Mouse (Mus musculus): ENCODE measurements around the gene Dnah8. TPM values are rescaled to one million over a fixed set of nuclear protein-coding genes. Genes with fewer than 3 reads are reported as not detected.
"Not testable (repeated sequence)": the region's sequence is repeated elsewhere in the genome, so short reads cannot be mapped to it uniquely, and the experiment has no call there.

Gene Dnah8
- not detected in 2 replicates for polyA plus RNA-seq (2012; ENCODE audit: insufficient read depth, insufficient read length, low replicate concordance, missing spikeins)

DNA sequence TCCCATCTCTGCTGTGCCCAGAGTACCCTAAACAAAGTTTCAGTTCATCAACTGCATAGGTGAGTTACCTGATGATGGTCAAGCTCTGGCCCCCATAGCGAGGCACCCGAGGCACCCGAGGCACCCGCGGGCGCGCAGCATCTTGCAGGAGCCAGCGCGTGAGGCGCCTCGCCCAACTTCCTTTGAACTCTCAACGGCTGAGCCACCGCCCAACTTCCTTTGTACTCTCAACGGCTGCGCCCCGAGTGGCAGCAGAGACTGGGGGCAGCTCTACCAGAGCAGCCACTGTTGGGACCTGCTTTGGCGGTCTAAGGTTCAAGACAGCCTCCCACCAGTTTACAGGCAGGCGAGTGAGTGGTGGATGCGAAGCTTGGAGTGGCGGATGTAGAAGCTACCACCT is at the start of gene Dnah8:
Gene Dnah8, plus strand, starts transcription at position 223 of the 400 bp plus-strand sequence.
- not testable (repeated sequence) for H3K4me3 ChIP-seq (ENCODE audit: insufficient read depth, low read depth, low read length); H3K4me1 ChIP-seq (ENCODE audit: control insufficient read depth, insufficient read depth, low read length); H3K27ac ChIP-seq (ENCODE audit: insufficient read depth, low read depth, low read length)
- no CpG with 5 or more reads among the region's 20 CpGs for WGBS

DNA sequence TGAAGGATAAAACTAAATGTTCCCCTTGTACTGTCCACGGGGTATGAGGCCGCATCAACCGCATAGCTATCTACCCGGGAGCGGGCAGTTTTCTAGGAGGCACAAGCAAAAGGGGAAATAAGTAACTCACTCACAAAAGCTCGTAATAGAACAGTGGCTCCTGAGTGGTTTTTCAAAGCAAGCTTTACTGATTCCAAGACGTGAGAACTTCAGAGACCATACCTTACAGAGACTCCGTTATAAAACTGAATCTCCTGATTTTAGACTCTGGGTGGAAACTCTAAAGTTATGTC is 49.4 kb upstream of the Dnah8 start:
- H3K4me1 ChIP-seq (ENCODE audit: control insufficient read depth, insufficient read depth, low read length), result peaks cover 5% of the 10 kb centered on the region
- H3K4me3 ChIP-seq (ENCODE audit: insufficient read depth, low read depth, low read length), result no peak overlapping the region
- WGBS, result 62% methylated on average over 8 of the region's 8 CpGs
- H3K27ac ChIP-seq (ENCODE audit: insufficient read depth, low read depth, low read length), result no peak overlapping the region
- no peak for TF ChIP-seq POLR2A (IDR thresholded peaks at IDR 0.05; ENCODE audit: insufficient read depth, low read depth, low read length)
- no peak for TF ChIP-seq CTCF (IDR thresholded peaks at IDR 0.05; ENCODE audit: insufficient read depth, low read depth, low read length)

DNA sequence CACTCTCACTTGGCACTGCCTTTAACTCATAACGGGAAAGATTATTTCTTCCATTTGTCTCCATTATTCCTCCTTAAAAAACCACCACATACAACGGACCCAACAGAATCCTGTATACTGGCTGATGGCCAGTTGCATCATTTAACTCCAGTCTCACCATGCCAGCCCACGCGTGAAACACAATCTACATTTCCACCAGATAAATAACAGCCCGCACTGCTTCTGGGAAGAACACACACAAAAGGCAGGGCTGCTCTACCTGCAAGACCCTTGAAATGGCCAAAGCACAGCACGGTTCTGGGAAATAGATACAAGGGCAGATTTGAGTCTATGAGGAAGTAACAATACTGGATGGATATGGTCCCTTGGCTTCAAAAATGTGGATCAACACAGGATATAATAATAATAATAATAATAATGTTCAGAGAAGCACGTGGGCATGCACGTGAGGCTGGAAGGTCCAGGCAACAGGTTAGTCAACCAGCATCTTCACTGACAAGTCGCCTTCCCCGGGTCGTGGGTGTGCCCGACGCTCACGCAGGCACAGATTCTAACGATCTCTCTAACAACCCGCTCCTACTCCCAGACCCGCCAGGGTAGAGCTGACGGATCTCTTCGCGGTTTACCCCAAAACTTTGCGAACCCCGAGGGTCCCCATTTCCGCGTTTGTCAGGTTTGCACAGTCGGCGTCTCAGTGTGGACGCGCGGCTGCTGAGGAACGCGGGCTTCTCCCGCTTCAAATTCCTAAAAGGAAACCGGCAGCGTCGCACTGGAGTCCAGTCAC is 48.8 kb upstream of the Dnah8 start:
- 1% methylated on average over 35 of the region's 35 CpGs for WGBS
- TF ChIP-seq POLR2A (IDR thresholded peaks at IDR 0.05; ENCODE audit: insufficient read depth, low read depth, low read length) (no peak), CTCF (IDR thresholded peaks at IDR 0.05; ENCODE audit: insufficient read depth, low read depth, low read length) (no peak)
- H3K27ac ChIP-seq (ENCODE audit: insufficient read depth, low read depth, low read length), result 0 out of 2 replicates have a peak overlapping the region, but pooled peaks have one; percentile 33
- peak overlapping the region; percentile 88 for H3K4me3 ChIP-seq (ENCODE audit: insufficient read depth, low read depth, low read length)
- H3K4me1 ChIP-seq (ENCODE audit: control insufficient read depth, insufficient read depth, low read length), result peaks cover 5% of the 10 kb centered on the region

DNA sequence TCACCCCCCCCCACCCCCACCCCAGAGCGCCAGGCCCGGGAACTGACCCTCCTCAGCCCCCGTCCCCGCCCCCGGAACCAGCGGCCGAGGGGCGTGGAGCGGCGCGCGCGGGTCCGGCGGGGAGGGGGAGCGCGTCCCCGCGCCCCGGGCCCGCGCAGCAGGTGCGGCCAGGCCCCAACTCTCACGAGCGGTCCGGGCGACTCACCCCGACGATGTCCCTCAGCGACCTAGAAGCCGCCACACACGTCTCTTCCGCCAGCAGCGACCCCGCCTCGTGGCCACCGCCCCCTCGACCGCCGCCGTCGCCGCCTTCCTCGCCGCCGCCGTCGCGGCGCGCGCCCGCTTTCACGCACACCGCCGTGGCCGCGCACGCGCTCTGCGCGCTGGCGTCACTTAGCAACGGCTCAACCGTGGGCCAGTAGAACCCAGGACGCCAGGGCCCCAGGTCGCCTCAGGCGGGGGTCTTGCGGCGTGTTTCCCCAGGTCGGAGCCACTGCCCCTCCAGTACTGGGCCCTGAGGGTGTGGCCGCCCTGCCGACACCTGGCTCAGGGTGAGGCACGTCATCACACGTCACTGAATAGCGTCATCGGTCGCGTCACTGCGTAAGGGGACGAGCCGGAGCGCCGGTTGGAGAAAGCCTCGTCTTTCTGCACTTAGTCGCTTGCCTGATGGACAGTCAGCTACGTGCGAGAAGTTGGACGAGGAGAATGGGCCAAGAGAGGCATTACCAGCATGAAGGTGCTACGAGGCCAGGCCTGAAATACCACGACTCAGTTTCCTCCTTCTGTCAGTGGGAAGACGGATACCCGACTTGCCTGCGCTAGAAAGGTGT is 48.0 kb upstream of the Dnah8 start, which contains the start of gene Btbd9:
Gene Btbd9, minus strand, starts transcription at position 548 of the 833 bp plus-strand sequence.
- H3K4me3 ChIP-seq (ENCODE audit: insufficient read depth, low read depth, low read length), result peak within 1 kb of the TSS; percentile 88
- H3K27ac ChIP-seq (ENCODE audit: insufficient read depth, low read depth, low read length), result peak within 1 kb of the TSS; percentile 99
- WGBS, result under 1% methylated on average over 82 of the region's 94 CpGs
- TF ChIP-seq CTCF (IDR thresholded peaks at IDR 0.05; ENCODE audit: insufficient read depth, low read depth, low read length) (no peak), POLR2A (IDR thresholded peaks at IDR 0.05; ENCODE audit: insufficient read depth, low read depth, low read length) (peak; percentile 72)
- H3K4me1 ChIP-seq (ENCODE audit: control insufficient read depth, insufficient read depth, low read length), result peaks cover 5% of the 10 kb centered on the region

DNA sequence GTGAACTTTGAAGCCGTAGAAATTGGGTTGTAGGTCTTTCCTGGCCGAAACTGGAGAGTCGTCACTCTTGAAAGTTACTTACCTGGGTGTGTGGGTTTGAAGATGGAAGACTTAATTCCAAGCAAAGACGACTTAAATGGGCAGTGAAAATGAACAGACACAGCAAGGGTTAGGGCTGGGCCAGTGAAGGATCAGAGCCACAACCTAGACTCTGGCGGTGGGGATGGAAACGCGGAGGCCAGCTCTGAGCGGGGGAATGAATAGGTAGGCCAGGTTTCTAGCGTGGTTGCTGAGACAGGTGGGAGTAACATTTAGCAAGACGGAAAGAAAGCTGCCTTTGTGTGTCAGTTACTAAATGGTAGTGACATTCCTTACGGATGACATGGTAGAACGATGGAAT is 47.2 kb upstream of the Dnah8 start:
- H3K27ac ChIP-seq (ENCODE audit: insufficient read depth, low read depth, low read length), result no peak overlapping the region
- peaks cover 5% of the 10 kb centered on the region for H3K4me1 ChIP-seq (ENCODE audit: control insufficient read depth, insufficient read depth, low read length)
- TF ChIP-seq POLR2A (IDR thresholded peaks at IDR 0.05; ENCODE audit: insufficient read depth, low read depth, low read length) (no peak), CTCF (IDR thresholded peaks at IDR 0.05; ENCODE audit: insufficient read depth, low read depth, low read length) (no peak)
- peak overlapping the region; percentile 88 for H3K4me3 ChIP-seq (ENCODE audit: insufficient read depth, low read depth, low read length)
- WGBS, result 62% methylated on average over 12 of the region's 12 CpGs

DNA sequence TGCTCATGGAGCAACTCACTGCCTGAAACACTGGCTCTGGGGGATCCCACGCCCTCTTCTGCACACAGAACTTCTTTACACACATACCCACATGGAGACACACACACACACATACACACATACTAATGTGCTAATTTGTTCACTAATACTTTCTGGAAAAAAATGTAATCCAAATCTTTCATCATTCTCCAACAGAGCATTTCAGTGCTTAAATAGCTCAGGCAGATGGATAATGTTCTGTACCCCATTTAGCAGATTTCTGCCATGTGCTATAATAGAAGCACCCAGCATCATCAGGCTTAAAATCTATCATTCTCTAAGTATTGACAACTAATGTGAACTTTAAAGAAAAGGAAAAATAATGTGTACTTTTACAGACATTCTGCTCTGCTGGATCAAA is 43.4 kb upstream of the Dnah8 start:
- H3K27ac ChIP-seq (ENCODE audit: insufficient read depth, low read depth, low read length), result no peak overlapping the region
- 82% methylated on average over 1 of the region's 1 CpGs for WGBS
- no peak for TF ChIP-seq CTCF (IDR thresholded peaks at IDR 0.05; ENCODE audit: insufficient read depth, low read depth, low read length)
- no peak for TF ChIP-seq POLR2A (IDR thresholded peaks at IDR 0.05; ENCODE audit: insufficient read depth, low read depth, low read length)
- H3K4me3 ChIP-seq (ENCODE audit: insufficient read depth, low read depth, low read length), result no peak overlapping the region
- H3K4me1 ChIP-seq (ENCODE audit: control insufficient read depth, insufficient read depth, low read length), result peaks cover 2% of the 10 kb centered on the region

DNA sequence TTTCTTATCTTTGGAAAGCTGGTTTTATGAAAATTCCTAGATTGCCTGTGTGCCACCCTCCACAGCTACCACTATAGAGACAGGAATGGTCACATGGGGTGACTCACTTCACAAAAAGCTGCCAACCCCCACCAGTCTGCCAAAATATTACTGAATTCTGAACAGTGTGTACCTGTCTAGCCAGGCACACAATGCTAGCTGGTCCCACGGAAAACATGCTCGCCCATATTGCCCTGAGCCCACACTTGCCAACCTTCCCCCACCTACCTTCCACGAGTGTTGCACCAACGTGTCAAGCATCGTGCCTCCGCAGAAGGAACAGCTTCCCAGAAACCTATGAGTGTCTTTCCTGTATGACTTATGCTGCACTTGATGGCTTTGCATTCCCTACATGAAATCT is 43.0 kb upstream of the Dnah8 start:
- Histone ChIP-seq H3K4me3 (ENCODE audit: insufficient read depth, low read depth, low read length) (no peak overlapping the region), H3K27ac (ENCODE audit: insufficient read depth, low read depth, low read length) (no peak overlapping the region), H3K4me1 (ENCODE audit: control insufficient read depth, insufficient read depth, low read length) (peaks cover 2% of the 10 kb centered on the region)
- TF ChIP-seq POLR2A (IDR thresholded peaks at IDR 0.05; ENCODE audit: insufficient read depth, low read depth, low read length) (no peak), CTCF (IDR thresholded peaks at IDR 0.05; ENCODE audit: insufficient read depth, low read depth, low read length) (no peak)
- WGBS, result 87% methylated on average over 6 of the region's 6 CpGs

DNA sequence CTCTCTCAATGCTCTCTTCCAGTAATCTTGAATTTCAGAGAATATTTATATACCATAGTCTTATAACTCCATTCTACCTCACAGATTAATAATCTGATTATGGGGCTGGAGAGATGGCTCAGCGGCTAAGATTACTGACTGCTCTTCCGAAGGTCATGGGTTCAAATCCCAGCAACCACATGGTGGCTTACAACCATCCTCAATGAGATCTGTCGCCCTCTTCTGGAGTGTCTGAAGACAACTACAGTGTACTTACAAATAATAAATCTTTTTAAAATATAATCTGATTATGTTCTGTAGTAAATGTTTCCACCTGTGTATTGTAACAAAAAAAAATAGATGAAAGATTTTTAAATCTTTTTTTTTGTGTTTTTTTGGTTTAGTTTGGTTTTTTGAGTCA is 41.8 kb upstream of the Dnah8 start:
- H3K27ac ChIP-seq (ENCODE audit: insufficient read depth, low read depth, low read length), result no peak overlapping the region

More for the DNA sequence above, 41.8 kb upstream of the Dnah8 start:
- WGBS, result 89% methylated on average over 3 of the region's 3 CpGs
- H3K4me3 ChIP-seq (ENCODE audit: insufficient read depth, low read depth, low read length), result no peak overlapping the region
- TF ChIP-seq POLR2A (IDR thresholded peaks at IDR 0.05; ENCODE audit: insufficient read depth, low read depth, low read length), result no peak
- no peak for TF ChIP-seq CTCF (IDR thresholded peaks at IDR 0.05; ENCODE audit: insufficient read depth, low read depth, low read length)
- no peaks in the 10 kb centered on the region for H3K4me1 ChIP-seq (ENCODE audit: control insufficient read depth, insufficient read depth, low read length)
